ENCODE assay signal across 23 mouse cellular contexts in the genomic region with DNA sequence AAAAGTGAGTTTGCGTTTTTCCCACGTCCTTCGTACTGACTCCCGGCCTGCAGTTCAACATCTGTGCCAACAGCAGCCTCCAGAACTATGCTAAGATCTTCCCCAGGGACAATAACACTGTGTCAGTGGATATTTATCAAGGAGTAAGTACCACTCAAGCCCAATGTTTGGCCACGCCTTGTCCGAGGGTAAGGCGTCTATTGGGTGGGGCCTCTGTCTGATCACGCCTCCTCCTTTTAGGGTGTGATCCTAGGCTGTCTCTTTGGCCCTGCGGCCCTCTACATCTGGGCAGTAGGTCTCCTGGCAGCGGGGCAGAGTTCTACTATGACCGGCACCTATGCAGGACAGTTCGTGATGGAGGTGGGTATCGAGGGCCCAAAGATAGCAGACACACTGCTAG. TPM values are rescaled to one million over a fixed set of nuclear protein-coding genes. Genes with fewer than 3 reads are reported as not detected.
"Had no signal": no experiment of that assay in that cellular context is flagged by ENCODE, and none has a peak within 500 bp of the region (broad histone marks: within the 10 kb centered on the region; RNA-seq: fewer than 3 reads in every experiment).

No protein-coding gene starts in this region.

- DNase-seq: gastrocnemius, postnatal 14 days; gastrocnemius, postnatal 36 days; heart, adult 11 months; heart, adult 2 months; heart, postnatal 14 days; heart, postnatal 36 days; kidney, adult 18-20 months; kidney, adult 8-10 months; kidney, postnatal 10 days; kidney, postnatal 4 days; liver, embryonic 13.5 days had no signal

- ATAC-seq: hindbrain, embryonic 16.5 days; inflammation-experienced regulatory T-cells, adult 6 months; intestine, embryonic 15.5 days; intestine, postnatal 0 days had no signal

- H3K4me2 ChIP-seq: heart, embryonic 11.5 days; heart, embryonic 13.5 days; heart, embryonic 15.5 days; hindbrain, embryonic 14.5 days; intestine, embryonic 15.5 days; limb, embryonic 12.5 days; liver, embryonic 13.5 days had no signal

- H3K27ac ChIP-seq: heart, adult 2 months; heart, embryonic 13.5 days; heart, embryonic 15.5 days; hindbrain, embryonic 14.5 days; intestine, embryonic 15.5 days; layer of hippocampus, adult 2 months; left cerebral cortex, adult 2 months; limb, embryonic 10.5 days; limb, embryonic 12.5 days; liver, embryonic 13.5 days had no signal

- H3K36me3 ChIP-seq: heart, embryonic 13.5 days; heart, embryonic 15.5 days; intestine, embryonic 15.5 days; limb, embryonic 10.5 days; limb, embryonic 12.5 days; liver, embryonic 13.5 days had no signal

- H3K4me3 ChIP-seq: heart, adult 2 months; heart, embryonic 13.5 days; heart, embryonic 15.5 days; intestine, embryonic 15.5 days; layer of hippocampus, adult 2 months; left cerebral cortex, adult 2 months; limb, embryonic 10.5 days; limb, embryonic 12.5 days; liver, embryonic 13.5 days had no signal

- H3K9ac ChIP-seq: heart, embryonic 13.5 days; heart, embryonic 15.5 days; hindbrain, embryonic 14.5 days; intestine, embryonic 15.5 days; limb, embryonic 12.5 days; liver, embryonic 13.5 days had no signal

- H3K9me3 ChIP-seq: heart, embryonic 13.5 days; heart, embryonic 15.5 days; intestine, embryonic 15.5 days; limb, embryonic 10.5 days; limb, embryonic 12.5 days; liver, embryonic 13.5 days had no signal

- H3K27me3 ChIP-seq: heart, embryonic 13.5 days; heart, embryonic 15.5 days; intestine, embryonic 15.5 days; limb, embryonic 12.5 days; liver, embryonic 13.5 days had no signal

RNA-seq across cellular contexts. Expression of gene Catip, which starts 21.5 kb away (rescaled TPM):
- polyA plus RNA-seq: inflammation-experienced regulatory T-cells, adult 6 months had no signal
